Mouse (Mus musculus): ENCODE measurements around the gene Pet100.

- TF ChIP-seq CTCF (IDR thresholded peaks at IDR 0.05) (no peak), EP300 (IDR thresholded peaks at IDR 0.05) (no peak)
Measured at GRCm38 (mm10) chr8:3670388-3670787, 49.0 kb downstream of the Pet100 start.

Measured in lung, postnatal 0 days (tissue).